Mouse (Mus musculus) kidney, embryonic 14.5 days (tissue): Measurements from ENCODE around the gene Pde4b. TPM values are rescaled to one million over a fixed set of nuclear protein-coding genes. Genes with fewer than 3 reads are reported as not detected.

Experiments used
- ATAC-seq: fragments of 200-750 bp; cut with Nextera tagmentation; 2 replicates; pipeline ENCODE4 v1.8.0; 2017; ENCODE audit warnings: moderate number of reproducible peaks, mild to moderate bottlenecking, moderate TSS enrichment, moderate library complexity; ENCODE audit not compliant: low FRiP score, low TSS enrichment
- H3K27ac ChIP-seq: fragments of 300-500 bp; sonication (generic); 2 replicates; pipeline ENCODE4 v1.5.1; 2014; ENCODE audit warnings: low read depth, mild to moderate bottlenecking, low read length, moderate library complexity, mixed read lengths
- H3K27me3 ChIP-seq: fragments of 300-500 bp; sonication (generic); 2 replicates; pipeline ENCODE4 v1.6.1; 2014; ENCODE audit warnings: mild to moderate bottlenecking, low read length; ENCODE audit not compliant: control insufficient read depth, insufficient read depth
- H3K36me3 ChIP-seq: fragments of 300-500 bp; sonication (generic); 2 replicates; pipeline ENCODE4 v1.6.1; 2014; ENCODE audit warnings: low read length, mixed read lengths; ENCODE audit not compliant: control insufficient read depth, insufficient read depth
- H3K4me1 ChIP-seq: fragments of 300-500 bp; sonication (generic); 2 replicates; pipeline ENCODE4 v1.6.1; 2014; ENCODE audit warnings: low read length, mixed read lengths; ENCODE audit not compliant: control insufficient read depth, insufficient read depth
- H3K4me2 ChIP-seq: fragments of 300-500 bp; sonication (generic); replicated peaks from 2 replicates; pipeline ENCODE4 v1.6.1; 2014; ENCODE audit warnings: low read depth, mild to moderate bottlenecking, low read length
- H3K4me3 ChIP-seq: fragments of 300-500 bp; sonication (generic); 2 replicates; pipeline ENCODE4 v1.5.1; 2014; ENCODE audit warnings: mild to moderate bottlenecking, low read length
- H3K9ac ChIP-seq: fragments of 300-500 bp; sonication (generic); 2 replicates; pipeline ENCODE4 v1.6.1; 2014; ENCODE audit warnings: low read depth, mild to moderate bottlenecking, low read length, moderate library complexity
- H3K9me3 ChIP-seq: fragments of 300-500 bp; sonication (generic); 2 replicates; pipeline ENCODE4 v1.6.1; 2016; ENCODE audit warnings: low read length; ENCODE audit not compliant: control insufficient read depth
- WGBS: fragments of 180-500 bp; shearing (Covaris S2); extraction: QIAGEN DNeasy Blood & Tissue Kit; methylation state at CpG from one replicate; pipeline ENCODE4 v1.1.7; 2014; 5-methylcytosine and 5-hydroxymethylcytosine counted together
- polyA plus RNA-seq: library from polyadenylated mRNA; unstranded; fragments of >200 nt; fragmentation: Nextera tagmentation; extraction: Ambion mirVana; gene quantifications from 2 replicates; pipeline ENCODE4 v1.2.1, GENCODE M21; 2014

Gene Pde4b
- polyA plus RNA-seq, 1 experiment from 2014 or later = 10.4 TPM

- Histone ChIP-seq H3K9me3 (no peaks in the 10 kb centered on the region), H3K4me1 (no peaks in the 10 kb centered on the region), H3K4me3 (no peak overlapping the region), H3K4me2 (no peak overlapping the region), H3K9ac (no peak overlapping the region), H3K36me3 (no peaks in the 10 kb centered on the region), H3K27me3 (no peaks in the 10 kb centered on the region), H3K27ac (no peak overlapping the region)
- no peak for ATAC-seq
- WGBS = 89% methylated on average over 5 of the region's 5 CpGs
These were observed 545.9 kb downstream of the Pde4b start for GRCm38 (mm10) chr4:102633241-102633640.

- no peaks in the 10 kb centered on the region for H3K4me1 ChIP-seq
- 69% methylated on average over 9 of the region's 9 CpGs for WGBS
- H3K27ac ChIP-seq = no peak overlapping the region
- no peaks in the 10 kb centered on the region for H3K9me3 ChIP-seq
- H3K4me2 ChIP-seq = no peak overlapping the region
- H3K9ac ChIP-seq = no peak overlapping the region
- no peak overlapping the region for H3K4me3 ChIP-seq
- ATAC-seq = no peak
- no peaks in the 10 kb centered on the region for H3K36me3 ChIP-seq
- H3K27me3 ChIP-seq = no peaks in the 10 kb centered on the region
These were observed 547.9 kb downstream of the Pde4b start for GRCm38 (mm10) chr4:102635258-102635657.

DNA sequence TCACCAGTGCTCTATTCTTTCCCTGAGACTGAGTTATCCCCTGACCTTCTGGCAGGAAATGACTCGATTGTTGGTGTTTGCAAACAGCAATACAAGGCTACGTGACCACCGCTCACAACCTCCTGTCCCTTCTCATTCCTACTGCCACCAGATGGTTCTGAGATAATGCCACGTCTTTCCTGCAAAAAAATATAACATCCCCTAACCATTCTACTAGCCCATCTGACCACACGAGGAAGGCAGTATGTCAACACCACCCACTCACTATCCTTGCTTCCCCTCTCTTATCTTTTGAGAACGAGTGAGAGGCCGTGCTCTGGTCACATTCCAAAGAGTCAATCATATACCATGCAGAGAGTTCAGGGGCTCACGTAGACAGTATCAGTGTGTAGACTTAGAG lies 548.6 kb downstream of the Pde4b start:
- H3K27ac ChIP-seq = no peak overlapping the region
- WGBS = 55% methylated on average over 8 of the region's 8 CpGs

DNA sequence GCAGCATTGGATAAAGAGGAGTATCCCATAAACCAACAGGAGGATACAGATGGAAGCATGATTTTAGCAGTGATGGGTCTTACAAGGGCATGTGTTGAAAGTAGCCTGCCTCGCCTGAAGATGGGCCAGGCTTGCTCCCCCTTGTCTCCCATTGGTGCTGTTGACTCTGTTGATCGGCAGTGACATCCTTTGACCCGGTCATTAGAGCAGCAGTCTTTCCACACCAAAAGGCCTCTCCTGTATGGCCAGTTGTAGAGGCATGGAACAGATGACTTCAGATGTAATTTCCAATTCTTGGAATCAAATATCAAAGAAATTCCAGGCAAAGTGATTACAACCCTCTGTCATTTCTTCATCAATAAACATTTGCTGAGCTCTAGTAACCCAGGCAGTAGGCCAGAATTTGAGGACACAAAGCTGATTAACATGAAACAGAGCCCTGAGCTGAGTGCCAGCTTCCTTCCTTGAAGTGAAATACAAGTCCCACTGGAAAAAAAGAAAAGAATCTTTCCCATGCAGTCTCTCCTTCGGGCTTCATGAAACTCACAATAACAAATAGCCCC lies 550.1 kb downstream of the Pde4b start:
- no peak for ATAC-seq
- H3K27me3 ChIP-seq = no peaks in the 10 kb centered on the region
- H3K4me3 ChIP-seq = no peak overlapping the region
- H3K9ac ChIP-seq = no peak overlapping the region
- H3K27ac ChIP-seq = no peak overlapping the region
- H3K36me3 ChIP-seq = no peaks in the 10 kb centered on the region
- no peaks in the 10 kb centered on the region for H3K9me3 ChIP-seq
- WGBS = 86% methylated on average over 4 of the region's 4 CpGs
- H3K4me1 ChIP-seq = no peaks in the 10 kb centered on the region
- H3K4me2 ChIP-seq = no peak overlapping the region

More for the DNA sequence above, 548.6 kb downstream of the Pde4b start:
- Histone ChIP-seq H3K36me3 (no peaks in the 10 kb centered on the region), H3K4me1 (no peaks in the 10 kb centered on the region), H3K27me3 (no peaks in the 10 kb centered on the region), H3K9me3 (no peaks in the 10 kb centered on the region), H3K4me3 (no peak overlapping the region), H3K4me2 (no peak overlapping the region), H3K9ac (no peak overlapping the region)
- ATAC-seq = no peak

DNA sequence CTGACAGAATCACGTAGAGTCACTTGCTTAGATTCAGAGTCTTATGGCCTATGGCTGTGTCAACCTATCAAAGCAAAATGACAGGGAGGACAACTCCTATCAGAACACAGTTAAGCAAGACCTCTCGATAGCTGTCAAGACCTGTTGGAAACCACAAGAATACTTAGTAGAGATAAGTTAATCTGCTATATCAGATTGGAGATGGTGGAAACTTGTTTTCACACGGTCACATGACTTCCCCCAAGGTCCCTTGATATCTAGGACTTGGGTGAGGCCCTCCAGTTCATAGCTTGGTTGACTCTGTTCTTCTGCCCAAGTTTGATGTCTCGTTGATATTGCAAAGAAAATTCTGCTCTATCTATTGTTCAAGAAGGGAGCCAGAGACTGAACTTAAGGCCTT lies 553.6 kb downstream of the Pde4b start:
- H3K4me2 ChIP-seq = no peak overlapping the region
- no peak overlapping the region for H3K9ac ChIP-seq
- 91% methylated on average over 4 of the region's 4 CpGs for WGBS
- ATAC-seq = no peak
- H3K27me3 ChIP-seq = no peaks in the 10 kb centered on the region
- no peak overlapping the region for H3K4me3 ChIP-seq
- H3K36me3 ChIP-seq = no peaks in the 10 kb centered on the region
- H3K27ac ChIP-seq = no peak overlapping the region
- no peaks in the 10 kb centered on the region for H3K9me3 ChIP-seq
- H3K4me1 ChIP-seq = no peaks in the 10 kb centered on the region

- Histone ChIP-seq H3K4me1 (no peaks in the 10 kb centered on the region), H3K4me2 (no peak overlapping the region), H3K27me3 (no peaks in the 10 kb centered on the region), H3K36me3 (no peaks in the 10 kb centered on the region), H3K9ac (no peak overlapping the region), H3K4me3 (no peak overlapping the region), H3K27ac (no peak overlapping the region), H3K9me3 (no peaks in the 10 kb centered on the region)
- WGBS = 84% methylated on average over 6 of the region's 6 CpGs
- no peak for ATAC-seq
These were observed 556.7 kb downstream of the Pde4b start for GRCm38 (mm10) chr4:102644062-102644461.

- Histone ChIP-seq H3K9ac (no peak overlapping the region), H3K4me3 (no peak overlapping the region), H3K27me3 (no peaks in the 10 kb centered on the region), H3K27ac (no peak overlapping the region), H3K9me3 (no peaks in the 10 kb centered on the region), H3K36me3 (no peaks in the 10 kb centered on the region), H3K4me1 (no peaks in the 10 kb centered on the region), H3K4me2 (no peak overlapping the region)
- no peak for ATAC-seq
- 21% methylated on average over 2 of the region's 2 CpGs for WGBS
These were observed 559.7 kb downstream of the Pde4b start for GRCm38 (mm10) chr4:102647056-102647455.

- WGBS = 87% methylated on average over 7 of the region's 7 CpGs
- Histone ChIP-seq H3K4me2 (no peak overlapping the region), H3K4me1 (no peaks in the 10 kb centered on the region), H3K27me3 (no peaks in the 10 kb centered on the region), H3K27ac (no peak overlapping the region), H3K9me3 (no peaks in the 10 kb centered on the region), H3K4me3 (no peak overlapping the region), H3K36me3 (no peaks in the 10 kb centered on the region), H3K9ac (no peak overlapping the region)
- ATAC-seq = no peak
These were observed 568.0 kb downstream of the Pde4b start for GRCm38 (mm10) chr4:102655331-102655730.

- ATAC-seq = peak; percentile 39; the same call in 1 of the 2 replicates
- Histone ChIP-seq H3K9me3 (no peaks in the 10 kb centered on the region), H3K4me3 (no peak overlapping the region), H3K27me3 (no peaks in the 10 kb centered on the region), H3K36me3 (no peaks in the 10 kb centered on the region), H3K4me1 (no peaks in the 10 kb centered on the region), H3K27ac (no peak overlapping the region), H3K4me2 (no peak overlapping the region), H3K9ac (no peak overlapping the region)
- 7% methylated on average over 3 of the region's 3 CpGs for WGBS
These were observed 569.2 kb downstream of the Pde4b start for GRCm38 (mm10) chr4:102656494-102657036.
